Mouse (Mus musculus) liver, adult 2 months (tissue): ENCODE results near the gene Maml3.

Source experiments
- CTCF ChIP-seq: fragments of 200-500 bp; IDR thresholded peaks from 2 replicates; pipeline ENCODE4 v1.5.1; 2011; ENCODE audit warnings: low read depth, low read length, control low read depth
- POLR2A ChIP-seq: fragments of 200-500 bp; IDR thresholded peaks from 2 replicates; pipeline ENCODE4 v1.6.1; 2011; ENCODE audit warnings: low read length, control low read depth; ENCODE audit not compliant: insufficient read depth; ENCODE audit errors: extremely low read depth

GRCm38 (mm10) chr3:51969451-51969850, 135.4 kb downstream of the Maml3 start:
- TF ChIP-seq POLR2A = no peak
- no peak for TF ChIP-seq CTCF
